Mouse (Mus musculus): ENCODE measurements around the gene Cnrip1.
A peak's percentile ranks its signal among the peaks of the same experiment; 100 is the strongest.
"Not testable (repeated sequence)": the region's sequence is repeated elsewhere in the genome, so short reads cannot be mapped to it uniquely, and the experiment has no call there.

The Cnrip1 gene

DNA sequence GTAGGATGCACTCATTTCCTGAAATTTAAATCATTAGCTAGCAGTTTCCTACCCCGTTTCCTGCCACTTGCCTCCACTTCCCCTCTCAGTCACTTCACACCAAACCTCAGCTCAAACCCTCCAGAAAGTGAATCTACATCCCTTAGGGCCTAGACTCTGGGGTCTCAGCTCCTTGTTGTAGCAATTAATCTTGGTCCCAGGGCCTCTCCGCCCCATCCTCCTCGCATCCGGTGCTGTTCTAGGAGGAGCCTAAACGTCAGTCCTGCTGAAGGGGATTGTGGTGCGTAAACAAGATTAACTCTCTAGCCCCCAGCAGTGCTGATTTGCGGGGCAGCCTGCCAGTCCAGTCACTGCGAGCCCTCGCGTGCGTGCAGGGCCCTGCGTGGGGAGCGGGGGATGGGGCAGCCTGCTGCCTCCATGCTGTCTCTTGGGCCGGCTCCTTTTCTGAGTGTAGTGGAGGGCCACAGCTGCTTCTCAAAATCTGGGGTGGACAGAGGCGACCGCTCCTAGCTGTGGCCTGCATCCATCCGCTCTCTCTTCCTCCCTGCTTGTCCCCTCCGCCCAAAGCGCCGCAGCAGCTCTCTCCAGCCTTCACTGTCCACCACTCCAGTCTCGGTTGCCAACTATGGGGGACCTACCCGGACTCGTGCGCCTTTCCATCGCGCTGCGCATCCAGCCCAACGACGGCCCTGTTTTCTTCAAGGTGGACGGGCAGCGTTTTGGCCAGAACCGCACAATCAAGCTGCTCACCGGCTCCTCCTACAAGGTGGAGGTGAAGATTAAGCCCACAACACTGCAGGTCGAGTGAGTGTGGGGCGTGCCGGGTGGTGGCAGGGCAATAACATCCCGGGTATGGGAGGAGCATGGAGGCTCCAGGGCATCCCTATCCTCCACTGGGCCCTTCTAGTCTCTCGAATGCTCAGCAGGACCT lies at the start of gene Cnrip1, which contains the start of gene Plek:
Gene Cnrip1, plus strand, starts transcription at position 42 of the 931 bp plus-strand sequence.
Gene Plek, minus strand, starts transcription at position 837 of the 931 bp plus-strand sequence.
- DNase-seq (ENCODE audit: low spot score), result peak; percentile 77

GRCm38 (mm10) chr11:17002739-17003373 lies 48.5 kb upstream of the Cnrip1 start:
- DNase-seq (ENCODE audit: low spot score), result no peak

- DNase-seq (ENCODE audit: low spot score), result no peak
Measured at GRCm38 (mm10) chr11:17003757-17004156, 47.6 kb upstream of the Cnrip1 start.

- DNase-seq (ENCODE audit: low spot score), result no peak
Measured at GRCm38 (mm10) chr11:17004899-17005846, 46.2 kb upstream of the Cnrip1 start.

- DNase-seq (ENCODE audit: low spot score), result not testable (repeated sequence)
Measured at GRCm38 (mm10) chr11:17006526-17006925, 44.9 kb upstream of the Cnrip1 start.

- DNase-seq (ENCODE audit: low spot score), result no peak
Measured at GRCm38 (mm10) chr11:17007517-17008173, 43.7 kb upstream of the Cnrip1 start.

DNA sequence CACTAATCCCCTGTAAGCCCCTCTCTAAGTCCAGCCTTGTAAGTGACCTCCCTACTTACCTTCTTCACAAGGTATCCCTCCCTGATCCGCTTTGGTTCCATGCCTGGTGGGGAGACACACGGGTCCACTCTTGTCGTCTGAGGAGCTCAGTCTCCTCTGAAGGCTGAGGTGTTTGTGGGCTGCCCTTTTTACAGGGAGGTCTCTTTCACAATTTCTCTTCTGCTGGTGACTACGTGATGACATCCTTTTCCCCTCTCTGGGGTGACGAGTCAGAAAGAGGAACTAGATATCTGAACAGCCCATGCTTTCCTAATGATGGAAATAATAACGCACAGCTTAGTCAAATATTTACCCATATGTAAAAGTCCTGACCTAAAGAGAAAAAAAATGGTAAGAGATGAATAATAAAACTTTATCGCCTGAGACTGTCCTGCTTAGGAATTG lies 42.9 kb upstream of the Cnrip1 start:
- DNase-seq (ENCODE audit: low spot score), result no peak

GRCm38 (mm10) chr11:17012948-17013347 lies 38.4 kb upstream of the Cnrip1 start:
- DNase-seq (ENCODE audit: low spot score), result no peak

- no peak for DNase-seq (ENCODE audit: low spot score)
Measured at GRCm38 (mm10) chr11:17019328-17019727, 32.1 kb upstream of the Cnrip1 start.

GRCm38 (mm10) chr11:17023206-17023605 lies 28.2 kb upstream of the Cnrip1 start:
- DNase-seq (ENCODE audit: low spot score), result no peak

DNA sequence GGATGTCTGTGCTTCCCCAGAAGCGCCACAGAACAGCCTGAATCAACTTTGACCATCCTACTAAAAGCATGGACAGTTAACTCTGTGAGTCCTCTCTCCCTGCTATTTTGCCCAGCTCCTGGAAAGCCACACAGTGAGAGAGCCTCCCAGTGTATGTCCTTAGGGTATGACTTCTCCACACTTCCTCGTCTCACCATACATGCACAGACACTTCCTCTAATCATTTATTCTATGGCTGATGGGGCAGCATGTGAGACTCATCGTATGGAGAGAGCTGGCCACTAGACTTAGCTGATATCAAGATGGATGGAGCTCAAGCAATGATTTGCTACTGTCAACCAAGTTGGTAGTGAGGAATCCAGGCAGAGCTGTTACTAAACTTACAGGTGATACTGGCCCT lies 27.4 kb upstream of the Cnrip1 start:
- no peak for DNase-seq (ENCODE audit: low spot score)

DNA sequence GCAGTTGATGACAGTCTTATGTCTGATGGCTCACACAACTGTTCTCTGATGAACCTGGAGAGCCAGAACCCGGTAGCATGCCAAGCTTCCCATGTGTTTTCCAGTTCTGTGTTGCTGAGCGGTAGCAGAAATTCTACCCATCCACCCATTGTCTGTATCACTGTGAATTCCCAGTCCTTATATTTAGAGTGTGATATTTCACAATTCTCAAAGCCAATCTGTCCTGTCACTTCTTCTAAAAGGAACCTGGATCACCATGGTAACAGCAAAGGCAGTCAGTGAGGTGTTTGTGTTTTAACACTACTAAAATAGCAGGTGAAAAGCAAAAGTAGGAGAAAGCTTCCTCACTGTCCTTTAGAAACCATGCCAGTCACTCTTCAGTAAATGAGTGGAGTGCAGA lies 5.6 kb upstream of the Cnrip1 start:
- no peak for DNase-seq (ENCODE audit: low spot score)

DNA sequence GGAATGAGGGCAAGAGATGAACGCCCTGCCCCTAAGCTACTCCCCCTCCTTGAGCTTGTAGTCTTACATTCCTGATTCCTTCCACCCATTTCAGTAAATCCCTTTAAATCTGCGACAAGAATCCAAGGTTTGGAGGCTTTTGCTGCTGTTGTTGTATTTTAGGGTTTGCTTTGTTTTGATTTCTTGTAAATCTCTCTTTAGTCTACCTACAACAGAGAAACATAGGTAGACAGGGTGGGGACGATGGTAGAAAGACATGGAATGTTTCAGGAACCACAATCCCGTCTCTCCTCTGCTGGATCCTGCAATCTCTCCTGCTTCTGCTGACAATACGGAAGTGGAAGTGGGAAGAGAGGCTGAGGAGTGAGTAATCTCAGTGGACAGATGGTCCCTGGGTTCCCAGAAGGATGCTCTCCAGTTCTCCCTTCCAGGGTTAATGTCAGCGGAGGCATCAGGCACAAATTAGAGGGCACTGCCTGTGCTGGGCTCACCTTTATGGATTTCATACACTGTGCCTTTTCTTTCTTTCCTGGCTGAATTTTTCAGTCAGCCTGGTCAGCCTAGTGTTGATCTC lies 1.2 kb downstream of the Cnrip1 start:
- peak; percentile 35 for DNase-seq (ENCODE audit: low spot score)

DNA sequence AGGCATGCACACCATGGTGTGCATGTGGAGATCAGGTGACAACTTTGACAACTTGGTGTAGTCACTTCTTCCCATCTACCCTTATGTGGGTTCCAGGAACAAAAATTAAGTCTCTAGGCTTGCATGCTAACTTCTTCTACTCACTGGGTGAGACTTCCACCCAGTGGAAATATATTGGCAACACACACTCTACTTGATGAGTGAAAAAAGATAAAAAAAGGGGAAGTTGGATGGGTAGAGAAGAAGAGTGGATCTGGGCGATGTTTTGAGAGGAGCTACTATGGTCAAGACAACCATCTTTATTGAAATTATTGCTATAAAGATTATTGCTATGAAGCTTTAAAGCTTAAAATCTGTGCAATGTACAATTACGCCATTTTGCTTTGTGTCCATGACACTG lies 18.0 kb downstream of the Cnrip1 start:
- not testable (repeated sequence) for DNase-seq (ENCODE audit: low spot score)

DNA sequence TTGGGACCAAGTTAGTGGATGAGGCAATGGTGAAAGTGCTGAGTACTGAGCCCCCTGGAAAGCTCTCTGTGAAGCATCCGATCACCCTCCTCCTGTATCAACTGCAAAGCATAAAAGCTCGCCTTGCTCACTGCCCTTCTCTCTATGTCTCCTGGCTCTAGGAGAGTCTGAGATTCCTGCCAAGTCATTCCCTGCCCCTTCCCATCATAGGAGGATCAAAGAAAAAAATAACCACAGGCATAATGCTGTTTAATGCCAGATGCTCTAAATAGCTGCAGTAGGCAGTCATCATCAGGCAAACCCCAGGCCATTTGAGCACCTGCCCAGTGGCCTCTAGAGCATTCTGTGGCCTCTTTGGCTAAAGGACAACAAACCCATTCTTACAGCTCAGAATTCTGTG lies 24.3 kb downstream of the Cnrip1 start:
- no peak for DNase-seq (ENCODE audit: low spot score)

DNA sequence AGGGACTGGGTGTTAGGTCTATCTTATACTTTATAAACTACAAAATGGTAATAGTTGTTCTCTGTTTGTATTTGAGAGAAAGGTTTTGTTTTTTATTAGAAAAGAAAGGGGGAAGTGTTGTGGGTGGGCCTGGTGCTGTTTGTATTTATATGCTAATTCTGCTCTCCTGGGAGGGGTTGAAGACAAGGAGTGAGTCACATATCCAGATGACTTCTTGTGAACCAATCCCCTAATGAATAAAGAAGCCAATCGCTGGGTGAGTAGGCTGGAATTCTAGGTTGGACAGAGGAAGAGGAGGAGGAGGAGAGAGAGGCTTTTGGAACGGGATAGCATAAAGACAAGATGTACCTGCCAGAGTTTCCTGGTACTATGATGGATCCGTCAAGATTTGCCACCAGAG lies 30.7 kb downstream of the Cnrip1 start:
- DNase-seq (ENCODE audit: low spot score), result no peak

GRCm38 (mm10) chr11:17082953-17083352 lies 31.6 kb downstream of the Cnrip1 start:
- DNase-seq (ENCODE audit: low spot score), result peak; percentile 67

- no peak for DNase-seq (ENCODE audit: low spot score)
Measured at GRCm38 (mm10) chr11:17083455-17083854, 32.1 kb downstream of the Cnrip1 start.

DNA sequence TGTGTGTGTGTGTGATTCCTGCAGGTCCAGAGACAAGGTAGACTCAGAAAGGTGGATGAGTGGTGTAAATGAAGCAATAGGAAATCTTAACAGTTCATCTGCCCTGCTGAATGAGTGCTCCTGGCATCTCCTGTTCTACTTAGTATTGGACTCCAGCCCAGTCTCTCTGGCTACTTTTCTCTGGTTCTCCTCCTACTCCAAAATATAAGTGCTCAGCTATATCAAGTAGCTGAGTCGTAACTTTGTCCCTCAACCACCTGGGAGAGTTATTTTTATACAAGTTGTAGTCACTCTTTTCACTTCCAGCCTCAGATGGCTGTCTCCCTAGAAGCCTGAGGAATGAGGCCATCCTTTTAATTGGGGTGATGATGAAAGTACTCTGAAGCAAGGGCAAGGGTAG lies 32.5 kb downstream of the Cnrip1 start:
- no peak for DNase-seq (ENCODE audit: low spot score)

DNA sequence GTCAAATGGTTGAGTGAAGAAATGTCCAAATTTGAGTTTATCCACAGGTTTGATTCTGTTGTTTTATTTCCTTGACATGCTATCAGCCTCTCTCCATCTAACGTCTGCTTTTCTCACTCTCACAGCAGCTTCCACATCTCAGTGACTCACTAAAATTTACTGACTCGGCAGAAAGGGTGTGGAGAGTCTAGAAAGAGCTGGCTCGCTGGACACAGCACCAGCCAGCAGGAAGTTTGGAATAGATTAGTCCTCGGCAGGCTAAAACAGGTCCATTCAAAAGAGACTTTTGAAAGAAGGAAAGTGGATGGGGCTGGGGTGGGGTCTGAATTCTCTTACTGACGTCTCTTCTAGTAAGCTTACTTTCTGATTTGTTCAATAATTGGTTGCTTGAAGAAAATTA lies 34.7 kb downstream of the Cnrip1 start:
- DNase-seq (ENCODE audit: low spot score), result peak; percentile 19

- DNase-seq (ENCODE audit: low spot score), result no peak
Measured at GRCm38 (mm10) chr11:17106936-17107335, 55.5 kb downstream of the Cnrip1 start.

Data from embryo, embryonic 10.5 days (tissue).